Mouse (Mus musculus): ENCODE measurements around the gene Plb1. TPM values are rescaled to one million over a fixed set of nuclear protein-coding genes. Genes with fewer than 3 reads are reported as not detected.

Gene Plb1
- polyA plus RNA-seq, 1 experiment from 2014 or later, result 18.1 TPM

- Histone ChIP-seq H3K4me2 (ENCODE audit: low read depth, low read length) (no peak overlapping the region), H3K9ac (ENCODE audit: low read length) (no peak overlapping the region), H3K27ac (ENCODE audit: low read length) (no peak overlapping the region), H3K4me1 (replicated peaks; ENCODE audit: control insufficient read depth, insufficient read depth, low read length) (no peaks in the 10 kb centered on the region), H3K36me3 (ENCODE audit: control insufficient read depth, insufficient read depth, low read length) (no peaks in the 10 kb centered on the region), H3K9me3 (ENCODE audit: control insufficient read depth, low read length) (no peaks in the 10 kb centered on the region), H3K4me3 (ENCODE audit: low read length) (no peak overlapping the region), H3K27me3 (ENCODE audit: control insufficient read depth, insufficient read depth, low read depth, low read length) (no peaks in the 10 kb centered on the region)
- no peak for ATAC-seq (ENCODE audit: low read depth)
- 77% methylated on average over 2 of the region's 2 CpGs for WGBS
Measured at GRCm38 (mm10) chr5:32239337-32239736, 6.8 kb downstream of the Plb1 start.

DNA sequence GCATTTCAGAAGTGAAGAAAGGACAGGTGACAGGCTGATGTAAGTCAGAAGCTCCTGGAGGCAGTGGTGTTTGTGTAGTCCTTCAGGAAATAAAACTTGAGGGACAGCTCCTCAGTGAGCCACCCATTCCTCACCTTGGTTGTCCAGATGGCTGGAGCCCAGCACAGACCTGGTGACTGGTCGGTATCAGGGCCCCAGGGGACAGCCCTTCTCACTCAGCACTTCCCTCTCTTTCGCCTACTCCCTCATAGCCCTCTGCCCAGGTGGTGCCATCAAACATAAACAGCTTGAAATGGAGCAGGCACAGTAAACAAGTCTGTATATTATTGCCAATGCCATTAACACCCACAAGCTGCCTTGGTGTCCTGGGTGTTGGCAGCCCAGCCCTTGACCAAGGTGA, 8.2 kb downstream of the Plb1 start:
- Histone ChIP-seq H3K9ac (ENCODE audit: low read length) (no peak overlapping the region), H3K4me1 (replicated peaks; ENCODE audit: control insufficient read depth, insufficient read depth, low read length) (no peaks in the 10 kb centered on the region), H3K4me3 (ENCODE audit: low read length) (no peak overlapping the region), H3K27ac (ENCODE audit: low read length) (no peak overlapping the region), H3K27me3 (ENCODE audit: control insufficient read depth, insufficient read depth, low read depth, low read length) (no peaks in the 10 kb centered on the region), H3K36me3 (ENCODE audit: control insufficient read depth, insufficient read depth, low read length) (no peaks in the 10 kb centered on the region), H3K4me2 (ENCODE audit: low read depth, low read length) (no peak overlapping the region), H3K9me3 (ENCODE audit: control insufficient read depth, low read length) (no peaks in the 10 kb centered on the region)
- ATAC-seq (ENCODE audit: low read depth), result no peak
- WGBS, result 30% methylated on average over 2 of the region's 2 CpGs

GRCm38 (mm10) chr5:32243286-32243885, 10.9 kb downstream of the Plb1 start:
- no peak for ATAC-seq (ENCODE audit: low read depth)
- H3K27ac ChIP-seq (ENCODE audit: low read length), result no peak overlapping the region

GRCm38 (mm10) chr5:32245385-32245784, 12.9 kb downstream of the Plb1 start:
- WGBS, result 80% methylated on average over 3 of the region's 3 CpGs
- Histone ChIP-seq H3K4me1 (replicated peaks; ENCODE audit: control insufficient read depth, insufficient read depth, low read length) (no peaks in the 10 kb centered on the region), H3K9ac (ENCODE audit: low read length) (no peak overlapping the region), H3K27ac (ENCODE audit: low read length) (no peak overlapping the region), H3K27me3 (ENCODE audit: control insufficient read depth, insufficient read depth, low read depth, low read length) (no peaks in the 10 kb centered on the region), H3K36me3 (ENCODE audit: control insufficient read depth, insufficient read depth, low read length) (no peaks in the 10 kb centered on the region), H3K4me2 (ENCODE audit: low read depth, low read length) (no peak overlapping the region), H3K4me3 (ENCODE audit: low read length) (no peak overlapping the region), H3K9me3 (ENCODE audit: control insufficient read depth, low read length) (no peaks in the 10 kb centered on the region)
- ATAC-seq (ENCODE audit: low read depth), result no peak

More at GRCm38 (mm10) chr5:32243286-32243885, 10.9 kb downstream of the Plb1 start:
- no peak overlapping the region for H3K9ac ChIP-seq (ENCODE audit: low read length)
- H3K4me1 ChIP-seq (replicated peaks; ENCODE audit: control insufficient read depth, insufficient read depth, low read length), result no peaks in the 10 kb centered on the region
- WGBS, result 78% methylated on average over 7 of the region's 7 CpGs
- H3K9me3 ChIP-seq (ENCODE audit: control insufficient read depth, low read length), result no peaks in the 10 kb centered on the region
- H3K27me3 ChIP-seq (ENCODE audit: control insufficient read depth, insufficient read depth, low read depth, low read length), result no peaks in the 10 kb centered on the region
- no peak overlapping the region for H3K4me2 ChIP-seq (ENCODE audit: low read depth, low read length)
- no peaks in the 10 kb centered on the region for H3K36me3 ChIP-seq (ENCODE audit: control insufficient read depth, insufficient read depth, low read length)
- no peak overlapping the region for H3K4me3 ChIP-seq (ENCODE audit: low read length)

GRCm38 (mm10) chr5:32260751-32261150, 28.2 kb downstream of the Plb1 start:
- peak; percentile 81 for ATAC-seq (ENCODE audit: low read depth)
- Histone ChIP-seq H3K36me3 (ENCODE audit: control insufficient read depth, insufficient read depth, low read length) (no peaks in the 10 kb centered on the region), H3K27ac (ENCODE audit: low read length) (no peak overlapping the region), H3K4me2 (ENCODE audit: low read depth, low read length) (no peak overlapping the region), H3K9ac (ENCODE audit: low read length) (no peak overlapping the region), H3K4me1 (replicated peaks; ENCODE audit: control insufficient read depth, insufficient read depth, low read length) (no peaks in the 10 kb centered on the region), H3K4me3 (ENCODE audit: low read length) (no peak overlapping the region), H3K9me3 (ENCODE audit: control insufficient read depth, low read length) (no peaks in the 10 kb centered on the region), H3K27me3 (ENCODE audit: control insufficient read depth, insufficient read depth, low read depth, low read length) (no peaks in the 10 kb centered on the region)
- 46% methylated on average over 5 of the region's 5 CpGs for WGBS

DNA sequence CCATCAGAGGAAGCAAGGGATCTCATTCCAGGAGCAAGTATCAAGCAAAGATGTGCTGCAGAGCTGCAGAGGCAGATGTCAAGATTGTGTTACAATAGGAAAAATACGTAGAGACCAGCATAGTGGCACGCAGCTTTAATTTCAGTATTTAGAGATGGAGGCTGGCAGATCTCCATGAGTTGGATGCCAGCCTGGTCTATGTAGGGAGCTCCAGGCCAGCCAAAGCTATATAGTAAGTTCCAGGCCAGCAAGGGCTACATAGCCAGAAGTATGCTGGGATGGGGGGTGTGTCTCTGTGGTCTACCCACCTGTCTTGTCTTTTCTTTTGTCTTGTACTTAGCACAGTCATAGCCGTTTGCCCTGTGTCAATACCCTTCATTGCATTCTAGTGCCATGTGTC, 28.7 kb downstream of the Plb1 start:
- Histone ChIP-seq H3K4me1 (replicated peaks; ENCODE audit: control insufficient read depth, insufficient read depth, low read length) (no peaks in the 10 kb centered on the region), H3K27ac (ENCODE audit: low read length) (no peak overlapping the region), H3K4me2 (ENCODE audit: low read depth, low read length) (no peak overlapping the region), H3K27me3 (ENCODE audit: control insufficient read depth, insufficient read depth, low read depth, low read length) (no peaks in the 10 kb centered on the region), H3K4me3 (ENCODE audit: low read length) (no peak overlapping the region), H3K9me3 (ENCODE audit: control insufficient read depth, low read length) (no peaks in the 10 kb centered on the region), H3K36me3 (ENCODE audit: control insufficient read depth, insufficient read depth, low read length) (no peaks in the 10 kb centered on the region), H3K9ac (ENCODE audit: low read length) (no peak overlapping the region)
- WGBS, result 76% methylated on average over 3 of the region's 3 CpGs
- ATAC-seq (ENCODE audit: low read depth), result no peak

DNA sequence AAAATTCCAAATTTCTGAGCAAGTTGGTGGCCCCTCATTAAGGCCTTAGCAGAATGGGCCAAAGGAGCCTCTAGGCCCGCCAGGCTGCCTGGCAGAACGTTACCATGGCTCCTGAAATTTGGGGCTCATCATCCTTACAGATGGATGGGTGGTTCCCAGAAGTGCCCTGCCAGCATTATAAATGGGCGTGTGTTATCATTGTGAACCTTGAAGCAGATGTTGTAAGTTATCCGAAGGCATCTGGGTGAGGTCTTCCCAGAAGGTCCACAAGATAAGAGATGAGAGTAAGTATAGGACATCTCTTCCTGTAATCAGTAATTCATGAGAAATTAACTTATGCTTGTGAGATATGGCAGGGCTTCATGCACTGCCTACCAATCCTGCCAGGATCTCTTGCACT, 30.0 kb downstream of the Plb1 start:
- no peaks in the 10 kb centered on the region for H3K4me1 ChIP-seq (replicated peaks; ENCODE audit: control insufficient read depth, insufficient read depth, low read length)
- no peak for ATAC-seq (ENCODE audit: low read depth)
- no peak overlapping the region for H3K4me3 ChIP-seq (ENCODE audit: low read length)
- no peak overlapping the region for H3K4me2 ChIP-seq (ENCODE audit: low read depth, low read length)
- no peaks in the 10 kb centered on the region for H3K27me3 ChIP-seq (ENCODE audit: control insufficient read depth, insufficient read depth, low read depth, low read length)
- H3K9me3 ChIP-seq (ENCODE audit: control insufficient read depth, low read length), result peaks cover 3% of the 10 kb centered on the region; the same call in 1 of the 2 replicates
- H3K9ac ChIP-seq (ENCODE audit: low read length), result no peak overlapping the region
- 71% methylated on average over 4 of the region's 4 CpGs for WGBS
- no peak overlapping the region for H3K27ac ChIP-seq (ENCODE audit: low read length)
- no peaks in the 10 kb centered on the region for H3K36me3 ChIP-seq (ENCODE audit: control insufficient read depth, insufficient read depth, low read length)

DNA sequence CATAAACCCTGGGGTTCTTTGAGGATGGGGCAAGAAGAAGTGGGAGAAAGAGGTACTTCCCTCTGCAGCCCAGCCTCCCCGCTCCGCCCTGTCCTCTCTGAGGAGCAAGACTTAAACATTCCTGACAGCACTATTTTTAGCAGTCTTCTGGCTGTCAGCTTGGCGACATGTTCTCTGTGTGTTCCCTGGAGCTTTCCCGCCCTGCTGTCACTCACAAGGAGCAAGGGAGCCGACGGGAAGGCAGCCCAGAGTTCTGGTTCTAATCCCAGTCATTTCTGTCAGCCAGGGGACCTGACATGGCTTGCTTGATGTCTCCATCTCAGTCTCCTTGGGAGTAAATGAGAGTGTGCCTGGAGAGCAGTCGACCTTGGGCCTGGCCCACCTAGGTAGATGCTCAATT, 40.0 kb downstream of the Plb1 start:
- 17% methylated on average over 7 of the region's 7 CpGs for WGBS
- H3K9ac ChIP-seq (ENCODE audit: low read length), result no peak overlapping the region
- no peaks in the 10 kb centered on the region for H3K27me3 ChIP-seq (ENCODE audit: control insufficient read depth, insufficient read depth, low read depth, low read length)
- ATAC-seq (ENCODE audit: low read depth), result 0 out of 2 replicates have a peak, but pooled peaks have one; percentile 57
- no peak overlapping the region for H3K27ac ChIP-seq (ENCODE audit: low read length)
- H3K4me3 ChIP-seq (ENCODE audit: low read length), result no peak overlapping the region
- H3K9me3 ChIP-seq (ENCODE audit: control insufficient read depth, low read length), result no peaks in the 10 kb centered on the region
- no peak overlapping the region for H3K4me2 ChIP-seq (ENCODE audit: low read depth, low read length)
- peaks cover 5% of the 10 kb centered on the region for H3K4me1 ChIP-seq (replicated peaks; ENCODE audit: control insufficient read depth, insufficient read depth, low read length)
- H3K36me3 ChIP-seq (ENCODE audit: control insufficient read depth, insufficient read depth, low read length), result no peaks in the 10 kb centered on the region

GRCm38 (mm10) chr5:32278000-32278694, 45.6 kb downstream of the Plb1 start:
- Histone ChIP-seq H3K27me3 (ENCODE audit: control insufficient read depth, insufficient read depth, low read depth, low read length) (no peaks in the 10 kb centered on the region), H3K9me3 (ENCODE audit: control insufficient read depth, low read length) (no peaks in the 10 kb centered on the region), H3K9ac (ENCODE audit: low read length) (no peak overlapping the region), H3K36me3 (ENCODE audit: control insufficient read depth, insufficient read depth, low read length) (no peaks in the 10 kb centered on the region), H3K27ac (ENCODE audit: low read length) (no peak overlapping the region), H3K4me2 (ENCODE audit: low read depth, low read length) (no peak overlapping the region), H3K4me3 (ENCODE audit: low read length) (no peak overlapping the region), H3K4me1 (replicated peaks; ENCODE audit: control insufficient read depth, insufficient read depth, low read length) (no peaks in the 10 kb centered on the region)
- no peak for ATAC-seq (ENCODE audit: low read depth)
- 61% methylated on average over 5 of the region's 5 CpGs for WGBS

Data from lung, embryonic 16.5 days (tissue).